Mouse (Mus musculus) kidney, postnatal 4 days (tissue): ENCODE measurements at regions not wholly inside any gene's neighbourhood (a gene's known extent, or its start where the extent isn't known, plus 50 kb on each side); places are given as distances from the start of the nearest gene placed in this dataset.
A peak's percentile ranks its signal among the peaks of the same experiment; 100 is the strongest.

Experiments
- DNase-seq, 2 experiments: peaks; one replicate each; pipeline ENCODE4 v3.0.0; 2021; ENCODE audit warnings: mixed read lengths in 2 of 2

- DNase-seq, result no peak
Measured at GRCm38 (mm10) chr4:105970056-105970455, 180.4 kb downstream of the Gm12728 start.

- DNase-seq, result no peak
Measured at GRCm38 (mm10) chr4:105972736-105973135, 183.1 kb downstream of the Gm12728 start.

GRCm38 (mm10) chr4:105973769-105974397 lies 184.2 kb downstream of the Gm12728 start:
- DNase-seq, result no peak

GRCm38 (mm10) chr4:105974948-105975347 lies 185.3 kb downstream of the Gm12728 start:
- DNase-seq, result no peak

- no peak for DNase-seq
Measured at GRCm38 (mm10) chr4:105979048-105979447, 189.4 kb downstream of the Gm12728 start.

GRCm38 (mm10) chr4:105983018-105983417 lies 193.3 kb downstream of the Gm12728 start:
- DNase-seq, result no peak

- DNase-seq, result peak; percentile 14 to 37
Measured at GRCm38 (mm10) chr4:105987963-105988602, 198.4 kb downstream of the Gm12728 start.

GRCm38 (mm10) chr4:105992581-105993127 lies 203.0 kb downstream of the Gm12728 start:
- DNase-seq, result no peak

- DNase-seq, result peak; percentile 29 to 53
Measured at GRCm38 (mm10) chr4:105994390-105994798, 204.7 kb downstream of the Gm12728 start.

- DNase-seq, result no peak
Measured at GRCm38 (mm10) chr4:105996060-105996459, 206.4 kb downstream of the Gm12728 start.

GRCm38 (mm10) chr4:105996893-105997630 lies 207.4 kb downstream of the Gm12728 start:
- DNase-seq, result no peak

GRCm38 (mm10) chr4:106002516-106002915 lies 212.8 kb downstream of the Gm12728 start:
- no peak for DNase-seq

GRCm38 (mm10) chr4:106005936-106006335 lies 216.3 kb downstream of the Gm12728 start:
- DNase-seq, result no peak

GRCm38 (mm10) chr4:106007334-106008190 lies 217.9 kb downstream of the Gm12728 start:
- no peak for DNase-seq

GRCm38 (mm10) chr4:106017065-106017646 lies 227.5 kb downstream of the Gm12728 start:
- DNase-seq, result no peak

GRCm38 (mm10) chr4:106018936-106019335 lies 229.3 kb downstream of the Gm12728 start:
- DNase-seq, result no peak

GRCm38 (mm10) chr4:106020338-106020737 lies 230.7 kb downstream of the Gm12728 start:
- DNase-seq, result peak in 1 of 2 experiments; percentile 8

- no peak for DNase-seq
Measured at GRCm38 (mm10) chr4:106024591-106024990, 234.9 kb downstream of the Gm12728 start.

- DNase-seq, result peak; percentile 45 to 61
Measured at GRCm38 (mm10) chr4:106025966-106026637, 236.4 kb downstream of the Gm12728 start.

- DNase-seq, result no peak
Measured at GRCm38 (mm10) chr4:106040376-106040775, 250.7 kb downstream of the Gm12728 start.

- DNase-seq, result peak; percentile 40 to 57
Measured at GRCm38 (mm10) chr4:106042456-106042855, 252.8 kb downstream of the Gm12728 start.
